Mouse (Mus musculus) retina, postnatal 1 day (tissue): ENCODE results near the gene Prpf38b.

Source experiments
- DNase-seq: peaks from one replicate; pipeline ENCODE4 v3.0.0-alpha.2; 2012

Gene Prpf38b

GRCm38 (mm10) chr3:108911548-108912413 is at the start of gene Prpf38b:
Gene Prpf38b, minus strand, starts transcription at chr3:108911727.
- peak; percentile 98 for DNase-seq

- peak; percentile 49 for DNase-seq
Observed at GRCm38 (mm10) chr3:108961226-108961625, 49.7 kb upstream of the Prpf38b start.

GRCm38 (mm10) chr3:108959680-108960295 is 48.3 kb upstream of the Prpf38b start:
- DNase-seq = no peak

- no peak for DNase-seq
Observed at GRCm38 (mm10) chr3:108957976-108958375, 46.4 kb upstream of the Prpf38b start.

GRCm38 (mm10) chr3:108940996-108941395 is 29.5 kb upstream of the Prpf38b start:
- DNase-seq = no peak

- peak; percentile 41 for DNase-seq
Observed at GRCm38 (mm10) chr3:108940001-108940633, 28.6 kb upstream of the Prpf38b start, which contains the start of gene Gm9857. Gene Gm9857, minus strand, starts transcription at chr3:108940445.

- no peak for DNase-seq
Observed at GRCm38 (mm10) chr3:108939573-108939972, 28.0 kb upstream of the Prpf38b start, which contains the start of gene Henmt1. Gene Henmt1, plus strand, starts transcription at chr3:108939873.

- no peak for DNase-seq
Observed at GRCm38 (mm10) chr3:108938691-108939090, 27.2 kb upstream of the Prpf38b start.

- no peak for DNase-seq
Observed at GRCm38 (mm10) chr3:108933557-108933956, 22.0 kb upstream of the Prpf38b start.

GRCm38 (mm10) chr3:108926308-108926707 is 14.8 kb upstream of the Prpf38b start:
- no peak for DNase-seq

- DNase-seq = no peak
Observed at GRCm38 (mm10) chr3:108925677-108926076, 14.2 kb upstream of the Prpf38b start.

- no peak for DNase-seq
Observed at GRCm38 (mm10) chr3:108921822-108922221, 10.3 kb upstream of the Prpf38b start.

GRCm38 (mm10) chr3:108920442-108921070 is 9.0 kb upstream of the Prpf38b start:
- DNase-seq = no peak

GRCm38 (mm10) chr3:108918852-108919251 is 7.3 kb upstream of the Prpf38b start:
- DNase-seq = no peak

- no peak for DNase-seq
Observed at GRCm38 (mm10) chr3:108917986-108918385, 6.5 kb upstream of the Prpf38b start.

GRCm38 (mm10) chr3:108916857-108917256 is 5.3 kb upstream of the Prpf38b start:
- no peak for DNase-seq

- DNase-seq = no peak
Observed at GRCm38 (mm10) chr3:108915999-108916398, 4.5 kb upstream of the Prpf38b start.

GRCm38 (mm10) chr3:108911081-108911547 is 413 bp downstream of the Prpf38b start:
- peak; percentile 82 for DNase-seq

- peak; percentile 22 for DNase-seq
Observed at GRCm38 (mm10) chr3:108910303-108911080, 1.0 kb downstream of the Prpf38b start.

GRCm38 (mm10) chr3:108902934-108903333 is 8.6 kb downstream of the Prpf38b start:
- DNase-seq = no peak

GRCm38 (mm10) chr3:108902038-108902437 is 9.5 kb downstream of the Prpf38b start:
- DNase-seq = no peak

GRCm38 (mm10) chr3:108900681-108901080 is 10.8 kb downstream of the Prpf38b start:
- DNase-seq = no peak
